Mouse (Mus musculus): ENCODE measurements around the gene Arhgef12.

- no peak for TF ChIP-seq CTCF (IDR thresholded peaks at IDR 0.05; ENCODE audit: borderline replicate concordance, control insufficient read depth, extremely low read depth, insufficient read depth, low read length, poor library complexity)
- TF ChIP-seq POLR2A (IDR thresholded peaks at IDR 0.05; ENCODE audit: control insufficient read depth, extremely low read depth, insufficient read depth, low read length, poor library complexity): no peak
These were observed 103.2 kb downstream of the Arhgef12 start for GRCm38 (mm10) chr9:43003881-43004280.
